Mouse (Mus musculus) CH12.LX (cell line): ENCODE measurements around the gene C8g.

Source experiments
- CHD2 ChIP-seq: IDR thresholded peaks from 2 replicates; pipeline ENCODE4 v1.6.1; 2011; ENCODE audit warnings: low read length, improper control_type of control experiment
- CTCF ChIP-seq, 2 experiments: IDR thresholded peaks in 1 of 2; conservative IDR thresholded peaks in 1 of 2; 2 replicates each; pipeline ENCODE4 v1.5.1; 2011 to 2012; ENCODE audit warnings: low read depth in 2 of 2, low read length in 2 of 2, improper control_type of control experiment in 1 of 2, inconsistent platforms in 1 of 2, mild to moderate bottlenecking in 1 of 2, moderate library complexity in 1 of 2
- EP300 ChIP-seq: IDR thresholded peaks from 2 replicates; pipeline ENCODE4 v1.6.1; 2011; ENCODE audit warnings: low read length, improper control_type of control experiment
- MAFK ChIP-seq: IDR thresholded peaks from 2 replicates; pipeline ENCODE4 v1.6.1; 2011; ENCODE audit warnings: low read length, improper control_type of control experiment; ENCODE audit not compliant: insufficient replicate concordance
- MEF2A ChIP-seq: IDR thresholded peaks from 2 replicates; pipeline ENCODE4 v1.6.1; 2014; ENCODE audit warnings: low read depth, mild to moderate bottlenecking, inconsistent platforms, low read length, improper control_type of control experiment, borderline replicate concordance
- MXI1 ChIP-seq: IDR thresholded peaks from 2 replicates; pipeline ENCODE4 v1.6.1; 2011; ENCODE audit warnings: mild to moderate bottlenecking, low read depth, low read length, improper control_type of control experiment
- POLR2A ChIP-seq: IDR thresholded peaks from 2 replicates; pipeline ENCODE4 v1.6.1; 2011; ENCODE audit warnings: low read depth, mild to moderate bottlenecking, improper control_type of control experiment, low read length
- RAD21 ChIP-seq: IDR thresholded peaks from 2 replicates; pipeline ENCODE4 v1.6.1; 2011; ENCODE audit warnings: low read depth, mild to moderate bottlenecking, low read length, improper control_type of control experiment, moderate library complexity
- TBP ChIP-seq: conservative IDR thresholded peaks from 2 replicates; pipeline ENCODE4 v1.6.1; 2011; ENCODE audit warnings: low read depth, low read length, improper control_type of control experiment
- USF1 ChIP-seq: IDR thresholded peaks from 2 replicates; pipeline ENCODE4 v1.6.1; 2014; ENCODE audit warnings: low read depth, mild to moderate bottlenecking, inconsistent platforms, low read length, improper control_type of control experiment
- USF2 ChIP-seq: conservative IDR thresholded peaks from 2 replicates; pipeline ENCODE4 v1.6.1; 2011; ENCODE audit warnings: low read depth, low read length, improper control_type of control experiment
- ZC3H11A ChIP-seq: IDR thresholded peaks from 2 replicates; pipeline ENCODE4 v1.6.1; 2012; ENCODE audit warnings: low read depth, mild to moderate bottlenecking, inconsistent platforms, low read length, improper control_type of control experiment
- ZKSCAN1 ChIP-seq: IDR thresholded peaks from 2 replicates; pipeline ENCODE4 v1.6.1; 2012; ENCODE audit warnings: low read depth, inconsistent platforms, low read length, improper control_type of control experiment, borderline replicate concordance
- ZNF384 ChIP-seq: IDR thresholded peaks from 2 replicates; pipeline ENCODE4 v1.6.1; 2012; ENCODE audit warnings: low read depth, low read length, improper control_type of control experiment, inconsistent platforms

DNA sequence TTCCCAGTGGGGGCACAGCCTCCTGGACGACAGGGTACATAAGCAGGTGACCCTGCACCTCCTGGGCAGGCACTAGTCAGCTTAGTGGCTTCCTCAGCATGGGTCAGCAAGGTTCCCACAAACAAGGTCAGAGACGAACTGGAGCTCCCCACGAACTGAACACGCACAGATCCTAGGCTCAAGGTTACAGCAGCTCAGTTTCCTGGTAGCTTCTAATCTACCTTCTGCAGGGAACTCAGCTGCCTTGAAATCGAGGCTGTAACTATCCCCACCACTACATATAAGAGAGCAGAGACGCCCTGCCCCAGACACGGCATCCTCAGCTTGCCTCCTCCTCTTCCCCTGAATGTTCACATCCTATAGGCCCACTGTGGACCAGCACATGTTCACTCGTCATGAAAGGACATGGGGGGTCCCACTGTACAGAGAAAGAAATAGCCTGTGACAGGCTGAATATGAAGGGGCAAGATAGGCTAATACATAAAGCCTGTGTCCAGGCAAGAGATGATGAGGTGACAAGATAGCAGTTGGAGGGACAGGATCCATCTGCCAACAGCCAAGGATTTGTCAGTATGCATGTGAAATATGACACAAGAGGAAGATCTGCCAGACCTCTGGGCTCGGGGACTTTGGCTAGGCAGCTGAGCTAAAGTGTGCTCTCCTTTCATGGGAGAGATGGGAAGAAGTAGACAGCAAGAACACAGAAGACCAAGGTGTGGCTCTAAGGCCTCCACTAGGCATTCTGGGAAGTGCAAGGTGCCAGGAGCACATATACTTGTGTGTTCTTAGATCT lies 25.2 kb upstream of the C8g start:
- TF ChIP-seq POLR2A (no peak), ZC3H11A (no peak), USF1 (no peak), ZKSCAN1 (no peak), RAD21 (no peak), CTCF (conservative IDR thresholded peaks at IDR 0.05 in 1 of 2, IDR thresholded peaks at IDR 0.05 in 1 of 2; ENCODE audit: low read depth in 2 of 2, low read length in 2 of 2) (no peak), USF2 (no peak), ZNF384 (no peak), MEF2A (no peak), MAFK (no peak), MXI1 (no peak), TBP (no peak), EP300 (no peak), CHD2 (no peak)
